Mouse (Mus musculus): Measurements from ENCODE around the gene Rnpep. TPM values are rescaled to one million over a fixed set of nuclear protein-coding genes. Genes with fewer than 3 reads are reported as not detected.
"Not testable (repeated sequence)": the region's sequence is repeated elsewhere in the genome, so short reads cannot be mapped to it uniquely, and the experiment has no call there.

Rnpep gene
- polyA plus RNA-seq, 1 experiment from 2014 or later, result 124 TPM

- Histone ChIP-seq H3K27ac (ENCODE audit: low read length) (no peak overlapping the region), H3K9ac (replicated peaks; ENCODE audit: low read depth, low read length) (no peak overlapping the region), H3K27me3 (ENCODE audit: control insufficient read depth, insufficient read depth, low read length) (no peaks in the 10 kb centered on the region), H3K4me2 (replicated peaks; ENCODE audit: low read depth, low read length) (no peak overlapping the region), H3K4me3 (ENCODE audit: low read depth, low read length) (no peak overlapping the region), H3K9me3 (ENCODE audit: control insufficient read depth, low read depth, low read length) (no peaks in the 10 kb centered on the region), H3K36me3 (ENCODE audit: control insufficient read depth, insufficient read depth, low read length) (peaks cover 4% of the 10 kb centered on the region; the same call in 1 of the 2 replicates), H3K4me1 (ENCODE audit: control insufficient read depth, insufficient read depth, low read length) (peaks cover 8% of the 10 kb centered on the region; the same call in 1 of the 2 replicates)
- 26% methylated on average over 4 of the region's 4 CpGs for WGBS
- ATAC-seq (ENCODE audit: insufficient number of reproducible peaks, insufficient read depth, low FRiP score, low read depth), result no peak
Measured at GRCm38 (mm10) chr1:135252854-135253253, 31.0 kb downstream of the Rnpep start.

- Histone ChIP-seq H3K4me1 (ENCODE audit: control insufficient read depth, insufficient read depth, low read length) (peaks cover 8% of the 10 kb centered on the region; the same call in 1 of the 2 replicates), H3K36me3 (ENCODE audit: control insufficient read depth, insufficient read depth, low read length) (peaks cover 4% of the 10 kb centered on the region; the same call in 1 of the 2 replicates), H3K27ac (ENCODE audit: low read length) (peak overlapping the region; percentile 72; the same call in 1 of the 2 replicates), H3K27me3 (ENCODE audit: control insufficient read depth, insufficient read depth, low read length) (no peaks in the 10 kb centered on the region), H3K4me3 (ENCODE audit: low read depth, low read length) (no peak overlapping the region), H3K9me3 (ENCODE audit: control insufficient read depth, low read depth, low read length) (no peaks in the 10 kb centered on the region), H3K4me2 (replicated peaks; ENCODE audit: low read depth, low read length) (no peak overlapping the region), H3K9ac (replicated peaks; ENCODE audit: low read depth, low read length) (no peak overlapping the region)
- WGBS, result 83% methylated on average over 8 of the region's 8 CpGs
- ATAC-seq (ENCODE audit: insufficient number of reproducible peaks, insufficient read depth, low FRiP score, low read depth), result no peak
Measured at GRCm38 (mm10) chr1:135251405-135251804, 32.5 kb downstream of the Rnpep start.

- no peak overlapping the region for H3K4me2 ChIP-seq (replicated peaks; ENCODE audit: low read depth, low read length)
- ATAC-seq (ENCODE audit: insufficient number of reproducible peaks, insufficient read depth, low FRiP score, low read depth), result peak; percentile 94
- H3K4me3 ChIP-seq (ENCODE audit: low read depth, low read length), result no peak overlapping the region
- H3K27me3 ChIP-seq (ENCODE audit: control insufficient read depth, insufficient read depth, low read length), result no peaks in the 10 kb centered on the region
- H3K27ac ChIP-seq (ENCODE audit: low read length), result peak overlapping the region; percentile 72
- WGBS, result 69% methylated on average over 2 of the region's 3 CpGs
- H3K4me1 ChIP-seq (ENCODE audit: control insufficient read depth, insufficient read depth, low read length), result peaks cover 8% of the 10 kb centered on the region; the same call in 1 of the 2 replicates
- no peaks in the 10 kb centered on the region for H3K9me3 ChIP-seq (ENCODE audit: control insufficient read depth, low read depth, low read length)
- peaks cover 4% of the 10 kb centered on the region; the same call in 1 of the 2 replicates for H3K36me3 ChIP-seq (ENCODE audit: control insufficient read depth, insufficient read depth, low read length)
- no peak overlapping the region for H3K9ac ChIP-seq (replicated peaks; ENCODE audit: low read depth, low read length)
Measured at GRCm38 (mm10) chr1:135250706-135251105, 33.2 kb downstream of the Rnpep start.

GRCm38 (mm10) chr1:135248434-135248850 is 35.4 kb downstream of the Rnpep start:
- H3K4me2 ChIP-seq (replicated peaks; ENCODE audit: low read depth, low read length), result peak overlapping the region; percentile 17

GRCm38 (mm10) chr1:135244014-135244413 is 39.9 kb downstream of the Rnpep start:
- no peaks in the 10 kb centered on the region for H3K36me3 ChIP-seq (ENCODE audit: control insufficient read depth, insufficient read depth, low read length)
- no peak for ATAC-seq (ENCODE audit: insufficient number of reproducible peaks, insufficient read depth, low FRiP score, low read depth)
- H3K9ac ChIP-seq (replicated peaks; ENCODE audit: low read depth, low read length), result no peak overlapping the region
- peaks cover 4% of the 10 kb centered on the region; the same call in 1 of the 2 replicates for H3K4me1 ChIP-seq (ENCODE audit: control insufficient read depth, insufficient read depth, low read length)
- no peak overlapping the region for H3K4me3 ChIP-seq (ENCODE audit: low read depth, low read length)
- H3K9me3 ChIP-seq (ENCODE audit: control insufficient read depth, low read depth, low read length), result no peaks in the 10 kb centered on the region
- WGBS, result 78% methylated on average over 8 of the region's 8 CpGs
- H3K27ac ChIP-seq (ENCODE audit: low read length), result no peak overlapping the region
- H3K4me2 ChIP-seq (replicated peaks; ENCODE audit: low read depth, low read length), result no peak overlapping the region
- H3K27me3 ChIP-seq (ENCODE audit: control insufficient read depth, insufficient read depth, low read length), result no peaks in the 10 kb centered on the region

More at GRCm38 (mm10) chr1:135248434-135248850, 35.4 kb downstream of the Rnpep start:
- 10% methylated on average over 15 of the region's 15 CpGs for WGBS
- Histone ChIP-seq H3K4me1 (ENCODE audit: control insufficient read depth, insufficient read depth, low read length) (peaks cover 8% of the 10 kb centered on the region; the same call in 1 of the 2 replicates), H3K27me3 (ENCODE audit: control insufficient read depth, insufficient read depth, low read length) (no peaks in the 10 kb centered on the region), H3K27ac (ENCODE audit: low read length) (peak overlapping the region; percentile 2; the same call in 1 of the 2 replicates), H3K36me3 (ENCODE audit: control insufficient read depth, insufficient read depth, low read length) (no peaks in the 10 kb centered on the region; the same call in 1 of the 2 replicates), H3K9ac (replicated peaks; ENCODE audit: low read depth, low read length) (no peak overlapping the region), H3K4me3 (ENCODE audit: low read depth, low read length) (no peak overlapping the region), H3K9me3 (ENCODE audit: control insufficient read depth, low read depth, low read length) (no peaks in the 10 kb centered on the region)
- peak; percentile 66 for ATAC-seq (ENCODE audit: insufficient number of reproducible peaks, insufficient read depth, low FRiP score, low read depth)

GRCm38 (mm10) chr1:135240206-135240605 is 43.7 kb downstream of the Rnpep start:
- not testable (repeated sequence) for H3K4me2 ChIP-seq (replicated peaks; ENCODE audit: low read depth, low read length); H3K27ac ChIP-seq (ENCODE audit: low read length); H3K9ac ChIP-seq (replicated peaks; ENCODE audit: low read depth, low read length); H3K36me3 ChIP-seq (ENCODE audit: control insufficient read depth, insufficient read depth, low read length); H3K4me1 ChIP-seq (ENCODE audit: control insufficient read depth, insufficient read depth, low read length); H3K9me3 ChIP-seq (ENCODE audit: control insufficient read depth, low read depth, low read length); ATAC-seq (ENCODE audit: insufficient number of reproducible peaks, insufficient read depth, low FRiP score, low read depth); H3K4me3 ChIP-seq (ENCODE audit: low read depth, low read length); H3K27me3 ChIP-seq (ENCODE audit: control insufficient read depth, insufficient read depth, low read length)
- WGBS, result 94% methylated on average over 4 of the region's 4 CpGs

- Histone ChIP-seq H3K4me1 (ENCODE audit: control insufficient read depth, insufficient read depth, low read length) (no peaks in the 10 kb centered on the region), H3K4me2 (replicated peaks; ENCODE audit: low read depth, low read length) (no peak overlapping the region), H3K4me3 (ENCODE audit: low read depth, low read length) (no peak overlapping the region), H3K27ac (ENCODE audit: low read length) (no peak overlapping the region), H3K9ac (replicated peaks; ENCODE audit: low read depth, low read length) (no peak overlapping the region), H3K36me3 (ENCODE audit: control insufficient read depth, insufficient read depth, low read length) (no peaks in the 10 kb centered on the region), H3K27me3 (ENCODE audit: control insufficient read depth, insufficient read depth, low read length) (no peaks in the 10 kb centered on the region), H3K9me3 (ENCODE audit: control insufficient read depth, low read depth, low read length) (no peaks in the 10 kb centered on the region)
- 58% methylated on average over 12 of the region's 12 CpGs for WGBS
- no peak for ATAC-seq (ENCODE audit: insufficient number of reproducible peaks, insufficient read depth, low FRiP score, low read depth)
Measured at GRCm38 (mm10) chr1:135237131-135237851, 46.6 kb downstream of the Rnpep start.

- Histone ChIP-seq H3K4me3 (ENCODE audit: low read depth, low read length) (no peak overlapping the region), H3K9me3 (ENCODE audit: control insufficient read depth, low read depth, low read length) (no peaks in the 10 kb centered on the region), H3K4me2 (replicated peaks; ENCODE audit: low read depth, low read length) (no peak overlapping the region), H3K27me3 (ENCODE audit: control insufficient read depth, insufficient read depth, low read length) (no peaks in the 10 kb centered on the region), H3K27ac (ENCODE audit: low read length) (no peak overlapping the region), H3K9ac (replicated peaks; ENCODE audit: low read depth, low read length) (no peak overlapping the region), H3K4me1 (ENCODE audit: control insufficient read depth, insufficient read depth, low read length) (no peaks in the 10 kb centered on the region), H3K36me3 (ENCODE audit: control insufficient read depth, insufficient read depth, low read length) (no peaks in the 10 kb centered on the region)
- 82% methylated on average over 12 of the region's 12 CpGs for WGBS
- 0 out of 2 replicates have a peak, but pooled peaks have one; percentile 56 for ATAC-seq (ENCODE audit: insufficient number of reproducible peaks, insufficient read depth, low FRiP score, low read depth)
Measured at GRCm38 (mm10) chr1:135234771-135235170, 49.1 kb downstream of the Rnpep start.
